Mouse (Mus musculus) skeletal muscle tissue, adult 2 months (tissue): ENCODE results near the gene Cldn34c2.
"Not testable (repeated sequence)": the region's sequence is repeated elsewhere in the genome, so short reads cannot be mapped to it uniquely, and the experiment has no call there.

Source experiments
- DNase-seq: peaks from one replicate; pipeline ENCODE4 v3.0.0-alpha.2; 2012; ENCODE audit warnings: low read depth, low spot score

The Cldn34c2 gene

DNA sequence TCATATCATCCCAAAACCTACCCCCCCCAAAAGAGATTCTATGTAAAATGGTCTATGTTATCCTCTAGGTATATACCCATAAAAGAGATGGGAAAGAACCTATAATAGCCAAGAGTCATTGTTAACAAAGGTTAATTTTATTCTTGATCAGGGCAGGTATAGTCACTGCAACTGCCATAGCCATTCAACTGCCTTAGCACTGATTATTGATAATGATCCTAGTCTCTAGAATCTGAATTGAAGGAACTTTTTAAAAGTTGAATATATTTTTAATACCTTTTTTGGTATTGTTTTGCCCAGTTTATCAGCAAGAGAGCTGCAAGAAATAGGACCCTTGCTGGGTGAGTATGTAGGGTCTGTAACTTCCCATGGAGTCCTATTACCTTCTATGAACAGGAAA is at the start of gene Cldn34c2:
Cldn34c2 (plus strand) TSS at position 301 of the 400 bp plus-strand sequence.
- not testable (repeated sequence) for DNase-seq

DNA sequence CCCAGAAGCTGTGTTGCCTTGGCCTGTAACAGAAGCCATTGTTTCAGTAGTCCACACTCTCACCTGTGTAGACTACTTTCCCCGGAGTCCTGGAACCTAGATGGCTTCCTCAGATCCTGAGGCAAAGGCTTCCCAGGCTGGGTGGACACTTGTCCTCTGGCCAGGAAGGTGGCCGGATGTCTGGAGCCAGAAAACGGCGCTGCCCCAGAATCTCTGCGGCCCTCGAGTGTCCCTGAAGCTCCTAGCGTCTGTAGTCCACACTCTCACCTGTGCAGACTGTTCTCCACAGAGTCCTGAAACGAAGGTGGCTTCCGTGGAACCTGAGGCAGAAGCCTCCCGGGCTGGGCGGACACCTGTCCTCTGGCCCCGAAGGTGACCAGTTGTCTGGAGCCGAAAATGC is 30.1 kb upstream of the Cldn34c2 start:
- not testable (repeated sequence) for DNase-seq

DNA sequence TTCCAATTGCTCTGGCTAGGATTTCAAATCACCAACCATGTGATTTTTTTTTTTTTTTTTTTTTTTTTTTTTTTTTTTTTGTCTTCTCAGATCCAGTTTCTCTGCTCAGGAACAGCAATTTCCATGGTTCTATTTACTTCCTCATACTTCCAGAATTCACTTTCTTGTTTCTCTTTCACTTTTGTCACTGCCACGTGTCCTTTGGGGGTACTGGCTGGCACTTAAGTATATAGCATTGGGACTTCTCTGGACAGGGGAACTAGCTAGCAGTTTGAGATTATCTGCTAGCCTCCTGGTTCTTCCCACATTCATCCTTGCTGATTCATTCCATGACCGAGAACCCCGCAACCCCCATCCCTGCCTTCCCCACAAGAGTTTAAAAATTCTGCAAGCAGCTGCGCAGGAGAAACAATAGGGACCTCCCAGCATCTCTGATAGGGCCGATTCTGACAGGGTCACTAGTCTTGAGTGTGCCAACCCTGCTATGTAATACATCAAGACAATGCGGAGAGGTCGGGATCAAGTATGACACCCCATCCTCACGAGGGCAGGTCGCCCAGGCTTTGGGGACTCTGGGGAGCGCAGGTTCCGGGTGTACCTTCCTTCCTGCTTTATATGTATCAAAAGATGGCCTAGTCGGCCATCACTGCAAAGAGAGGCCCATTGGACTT is 30.8 kb downstream of the Cldn34c2 start:
- DNase-seq: not testable (repeated sequence)
